Mouse (Mus musculus) layer of hippocampus, adult 2 months (tissue): Measurements from ENCODE around the gene Surf6. TPM values are rescaled to one million over a fixed set of nuclear protein-coding genes. Genes with fewer than 3 reads are reported as not detected.
"Not testable (repeated sequence)": the region's sequence is repeated elsewhere in the genome, so short reads cannot be mapped to it uniquely, and the experiment has no call there.

ENCODE experiments used
- DNase-seq, 2 experiments: peaks; one replicate each; pipeline ENCODE4 v3.0.0; 2022; ENCODE audit warnings: low spot score in 2 of 2
- H3K27ac ChIP-seq: fragments of 200-600 bp; 2 replicates; pipeline ENCODE4 v1.8.1; 2022
- H3K4me3 ChIP-seq: fragments of 200-600 bp; 2 replicates; pipeline ENCODE4 v1.8.1; 2022; ENCODE audit warnings: mild to moderate bottlenecking
- CTCF ChIP-seq: fragments of 200-600 bp; conservative IDR thresholded peaks from 2 replicates; pipeline ENCODE4 v1.8.1; 2022; ENCODE audit warnings: antibody characterized with exemption, mild to moderate bottlenecking, moderate library complexity
- total RNA-seq, 2 experiments: library from RNA; stranded (reverse); gene quantifications; 2 replicates each; pipeline ENCODE4 v1.2.3; 2021

Gene Surf6
- total RNA-seq, 2 experiments from 2014 or later: 24.3 to 27.6 TPM

GRCm38 (mm10) chr2:26910124-26910993 lies 7.7 kb upstream of the Surf6 start, which contains the start of the genes Med22 and Rpl7a:
Gene Med22, minus strand, starts transcription at chr2:26910677.
Gene Rpl7a, plus strand, starts transcription at chr2:26910764.
- H3K27ac ChIP-seq: peak within 1 kb of the TSS; percentile 95
- TF ChIP-seq CTCF: no peak
- H3K4me3 ChIP-seq: peak within 1 kb of the TSS; percentile 91
- DNase-seq: peak; percentile 99 to 100

- Histone ChIP-seq H3K4me3 (peak overlapping the region; percentile 91), H3K27ac (peak overlapping the region; percentile 95; the same call in 1 of the 2 replicates)
- no peak for DNase-seq
- peak; percentile 63 for TF ChIP-seq CTCF
These were observed 6.7 kb upstream of the Surf6 start for GRCm38 (mm10) chr2:26909387-26909784.

GRCm38 (mm10) chr2:26908710-26909386 lies 6.2 kb upstream of the Surf6 start:
- Histone ChIP-seq H3K27ac (peak overlapping the region; percentile 11; the same call in 1 of the 2 replicates), H3K4me3 (peak overlapping the region; percentile 91)
- TF ChIP-seq CTCF: no peak
- DNase-seq: no peak

GRCm38 (mm10) chr2:26907109-26907508 lies 4.4 kb upstream of the Surf6 start:
- DNase-seq: no peak
- no peak overlapping the region for H3K27ac ChIP-seq
- no peak overlapping the region for H3K4me3 ChIP-seq
- peak; percentile 82 for TF ChIP-seq CTCF

- no peak for TF ChIP-seq CTCF
- no peak overlapping the region for H3K27ac ChIP-seq
- DNase-seq: no peak
- no peak overlapping the region for H3K4me3 ChIP-seq
These were observed 3.8 kb upstream of the Surf6 start for GRCm38 (mm10) chr2:26906431-26906830.

DNA sequence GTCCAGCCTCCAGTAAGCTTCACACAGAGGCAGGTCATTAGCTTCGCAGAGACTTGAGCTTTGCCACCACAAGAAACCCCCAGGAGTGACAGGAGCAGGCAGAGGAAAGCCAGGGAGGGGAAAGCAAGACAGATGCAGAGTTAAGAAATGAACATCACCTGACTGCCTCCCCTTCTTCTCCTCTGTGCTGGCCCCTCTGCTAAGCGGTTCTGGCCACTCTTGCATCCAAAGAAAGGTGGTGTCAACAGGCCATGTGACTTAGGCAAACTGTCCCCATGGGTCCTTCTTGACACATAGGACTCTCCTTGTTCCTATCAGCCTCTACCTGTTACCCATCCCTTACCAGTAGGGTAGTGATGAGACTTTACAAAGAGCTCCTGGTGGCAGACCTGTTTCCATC lies 3.3 kb upstream of the Surf6 start:
- Histone ChIP-seq H3K4me3 (no peak overlapping the region), H3K27ac (no peak overlapping the region)
- no peak for DNase-seq
- no peak for TF ChIP-seq CTCF

DNA sequence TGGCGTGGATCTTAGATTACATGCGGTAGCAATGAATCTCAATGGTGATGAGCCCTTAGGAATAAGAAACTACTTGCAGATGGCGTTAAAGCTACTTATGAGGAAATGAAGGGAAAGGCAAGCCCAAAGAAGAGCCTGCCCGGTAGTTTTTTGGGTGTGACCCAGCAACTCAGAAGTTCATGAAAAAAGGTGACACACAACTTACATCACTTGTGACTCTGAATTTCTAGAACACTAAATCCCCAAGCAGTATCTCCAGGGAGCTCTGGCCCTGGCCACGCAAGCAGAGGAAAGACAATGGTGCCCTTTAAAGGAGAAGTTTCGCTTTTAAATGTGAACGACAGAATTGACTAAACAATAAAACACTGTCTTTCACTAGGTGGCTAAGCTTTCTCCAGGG lies 632 bp upstream of the Surf6 start:
- no peak for TF ChIP-seq CTCF
- Histone ChIP-seq H3K27ac (peak overlapping the region; percentile 92), H3K4me3 (peak overlapping the region; percentile 90)
- DNase-seq: no peak

DNA sequence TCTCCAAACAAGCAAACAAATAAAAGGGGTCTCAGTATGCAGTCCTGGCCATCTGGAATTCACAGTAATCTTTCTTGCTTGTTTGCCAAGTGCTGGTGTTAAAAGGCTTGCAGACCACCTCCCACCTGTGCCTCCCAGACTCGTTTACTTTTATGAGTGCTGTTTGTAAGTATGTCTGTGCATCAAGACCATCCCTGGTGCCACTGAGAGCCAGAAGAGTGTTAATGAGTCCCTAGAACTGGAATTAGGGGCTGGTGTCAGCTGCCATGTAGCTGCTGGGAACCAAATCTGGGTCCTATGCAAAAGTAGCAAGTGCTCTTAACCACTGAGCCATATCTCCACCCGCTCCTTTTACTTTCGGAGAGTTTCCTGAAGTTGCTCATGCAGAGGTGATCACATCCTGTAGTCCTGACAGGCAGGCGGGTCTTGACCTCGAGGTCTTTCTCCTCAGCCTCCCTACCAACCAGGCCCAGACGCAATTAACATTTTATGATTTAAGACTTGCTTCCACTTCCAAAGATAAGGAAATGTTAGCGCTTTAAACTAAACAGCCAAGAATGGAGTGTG lies 762 bp downstream of the Surf6 start:
- peak overlapping the region; percentile 92; the same call in 1 of the 2 replicates for H3K27ac ChIP-seq
- no peak for TF ChIP-seq CTCF
- H3K4me3 ChIP-seq: peak overlapping the region; percentile 90
- no peak for DNase-seq

DNA sequence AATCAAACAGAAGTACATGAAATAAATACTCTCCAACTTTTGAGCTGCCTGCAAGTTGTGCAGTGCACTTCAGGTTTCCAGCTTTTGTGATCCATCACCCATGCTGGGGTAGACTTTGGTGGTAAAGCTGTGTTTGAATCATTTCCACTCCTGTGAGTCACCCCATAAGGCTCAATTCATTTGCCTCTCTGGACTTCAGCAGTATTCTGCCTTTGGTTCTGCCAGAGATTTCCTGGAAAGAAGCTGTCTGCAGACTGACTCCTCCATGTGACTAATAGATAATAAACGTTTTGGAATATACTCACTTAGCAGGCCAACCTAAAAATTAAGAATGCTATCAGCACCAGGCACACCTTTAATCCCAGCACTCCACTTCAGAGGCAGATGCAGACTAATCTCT lies 1.9 kb downstream of the Surf6 start:
- no peak overlapping the region for H3K27ac ChIP-seq
- TF ChIP-seq CTCF: no peak
- no peak overlapping the region for H3K4me3 ChIP-seq
- DNase-seq: no peak

DNA sequence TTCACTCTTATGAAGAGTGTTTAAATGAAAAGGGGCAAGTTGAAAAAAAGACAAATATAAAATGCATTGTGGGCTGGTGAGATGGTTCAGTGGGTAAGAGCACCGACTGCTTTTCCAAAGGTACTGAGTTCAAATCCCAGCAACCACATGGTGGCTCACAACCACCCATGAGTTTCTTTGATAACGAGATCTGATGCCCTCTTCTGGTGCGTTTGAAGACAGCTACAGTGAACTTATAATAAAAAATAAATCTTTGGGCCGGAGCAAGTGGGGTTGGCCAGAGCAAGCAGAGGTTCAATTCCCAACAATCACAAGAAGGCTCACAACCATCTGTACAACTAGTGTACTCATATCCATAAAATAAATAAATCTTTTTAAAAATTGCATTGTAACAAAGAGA lies 6.8 kb downstream of the Surf6 start:
- peak; percentile 56 for TF ChIP-seq CTCF
- H3K27ac ChIP-seq: no peak overlapping the region
- no peak for DNase-seq
- no peak overlapping the region for H3K4me3 ChIP-seq

- H3K27ac ChIP-seq, H3K4me3 ChIP-seq, DNase-seq: not testable (repeated sequence)
These were observed 16.5 kb downstream of the Surf6 start for GRCm38 (mm10) chr2:26886170-26886569.

- not testable (repeated sequence) for DNase-seq, H3K27ac ChIP-seq, H3K4me3 ChIP-seq
These were observed 17.1 kb downstream of the Surf6 start for GRCm38 (mm10) chr2:26885541-26885940.

DNA sequence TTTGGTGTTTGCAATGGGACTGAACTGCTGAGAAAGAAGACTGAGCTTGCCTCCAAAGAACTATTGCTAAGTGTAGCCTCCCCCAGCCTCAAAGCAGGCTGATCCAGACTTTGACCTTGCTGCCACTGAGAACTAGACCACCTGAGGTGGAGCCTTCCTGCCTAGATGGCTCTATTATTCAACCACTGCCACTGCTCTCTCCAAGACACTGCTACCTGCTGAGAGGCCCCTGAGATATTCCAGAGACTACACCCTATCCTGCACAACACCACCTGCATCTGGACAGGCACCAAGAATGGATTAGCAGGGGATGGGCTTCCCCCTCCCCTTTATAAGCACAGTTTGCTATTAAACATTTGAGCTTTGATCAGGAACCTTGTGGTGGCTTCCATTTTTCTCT lies 24.1 kb downstream of the Surf6 start:
- no peak overlapping the region for H3K4me3 ChIP-seq
- no peak overlapping the region for H3K27ac ChIP-seq
- TF ChIP-seq CTCF: no peak
- DNase-seq: no peak
